Mouse (Mus musculus) liver, embryonic 11.5 days (tissue): ENCODE results near the gene Ina. TPM values are rescaled to one million over a fixed set of nuclear protein-coding genes. Genes with fewer than 3 reads are reported as not detected.

ENCODE experiments used
- ATAC-seq: fragments of 200-750 bp; cut with Nextera tagmentation; replicated peaks from 2 replicates; pipeline ENCODE4 v1.8.0; 2017; ENCODE audit warnings: moderate number of reproducible peaks, mild to moderate bottlenecking, moderate TSS enrichment, moderate library complexity; ENCODE audit not compliant: low FRiP score
- DNase-seq: peaks from one replicate; pipeline ENCODE4 v3.0.0-alpha.2; 2017; ENCODE audit warnings: low spot score
- H3K27ac ChIP-seq: fragments of 300-500 bp; sonication (generic); 2 replicates; pipeline ENCODE4 v1.5.1; 2014; ENCODE audit warnings: mild to moderate bottlenecking, low read depth, low read length, control low read depth
- H3K27me3 ChIP-seq: fragments of 300-500 bp; sonication (generic); replicated peaks from 2 replicates; pipeline ENCODE4 v1.6.1; 2014; ENCODE audit warnings: low read length, mixed read lengths; ENCODE audit not compliant: control insufficient read depth, insufficient read depth
- H3K36me3 ChIP-seq: fragments of 300-500 bp; sonication (generic); 2 replicates; pipeline ENCODE4 v1.6.1; 2014; ENCODE audit warnings: mild to moderate bottlenecking, low read length, moderate library complexity, mixed read lengths; ENCODE audit not compliant: control insufficient read depth, insufficient read depth
- H3K4me1 ChIP-seq: fragments of 300-500 bp; sonication (generic); replicated peaks from 2 replicates; pipeline ENCODE4 v1.6.1; 2014; ENCODE audit warnings: low read length, mixed read lengths; ENCODE audit not compliant: control insufficient read depth, insufficient read depth
- H3K4me2 ChIP-seq: fragments of 300-500 bp; sonication (generic); 2 replicates; pipeline ENCODE4 v1.6.1; 2014; ENCODE audit warnings: mild to moderate bottlenecking, control low read depth, moderate library complexity
- H3K4me3 ChIP-seq: fragments of 300-500 bp; sonication (generic); 2 replicates; pipeline ENCODE4 v1.5.1; 2014; ENCODE audit warnings: low read depth, low read length, control low read depth
- H3K9ac ChIP-seq: fragments of 300-500 bp; sonication (generic); 2 replicates; pipeline ENCODE4 v1.6.1; 2014; ENCODE audit warnings: low read depth, low read length, control low read depth
- H3K9me3 ChIP-seq: fragments of 300-500 bp; sonication (generic); 2 replicates; pipeline ENCODE4 v1.6.1; 2016; ENCODE audit warnings: low read length, inconsistent platforms, mixed read lengths; ENCODE audit not compliant: control insufficient read depth
- WGBS: fragments of 180-500 bp; shearing (Covaris S2); extraction: QIAGEN DNeasy Blood & Tissue Kit; methylation state at CpG from one replicate; pipeline ENCODE4 v1.1.7; 2014; 5-methylcytosine and 5-hydroxymethylcytosine counted together
- polyA plus RNA-seq: library from polyadenylated mRNA; unstranded; fragments of >200 nt; fragmentation: Nextera tagmentation; extraction: Ambion mirVana; gene quantifications from 2 replicates; pipeline ENCODE4 v1.2.1, GENCODE M21; 2014

The Ina gene
- polyA plus RNA-seq: 0.26 and 0.53 TPM in 2 replicates

GRCm38 (mm10) chr19:47014447-47015381 is at the start of gene Ina, which contains the start of gene Nt5c2:
TSS of gene Ina (plus strand) at chr19:47014698.
TSS of gene Nt5c2 (minus strand) at chr19:47015153.
- H3K27me3 ChIP-seq: peaks cover 85% of the 10 kb centered on the region
- no peak within 1 kb of the TSS for H3K9ac ChIP-seq
- H3K27ac ChIP-seq: no peak within 1 kb of the TSS
- no peak; the same call in 1 of the 2 replicates for ATAC-seq
- peak within 1 kb of the TSS; percentile 38 for H3K4me3 ChIP-seq
- WGBS: 1% methylated on average over 108 of the region's 124 CpGs
- H3K36me3 ChIP-seq: no peaks in the 10 kb centered on the region
- DNase-seq: peak; percentile 49
- H3K9me3 ChIP-seq: no peaks in the 10 kb centered on the region
- no peaks in the 10 kb centered on the region for H3K4me1 ChIP-seq
- H3K4me2 ChIP-seq: peak within 1 kb of the TSS; percentile 58

- DNase-seq (no peak), ATAC-seq (no peak)
- Histone ChIP-seq H3K9ac (no peak overlapping the region), H3K4me3 (no peak overlapping the region), H3K36me3 (no peaks in the 10 kb centered on the region), H3K9me3 (no peaks in the 10 kb centered on the region), H3K27ac (no peak overlapping the region), H3K27me3 (no peaks in the 10 kb centered on the region), H3K4me2 (no peak overlapping the region), H3K4me1 (peaks cover 19% of the 10 kb centered on the region)
These were observed 49.0 kb upstream of the Ina start for GRCm38 (mm10) chr19:46965496-46965895.

- Histone ChIP-seq H3K9me3 (no peaks in the 10 kb centered on the region), H3K27me3 (no peaks in the 10 kb centered on the region), H3K36me3 (no peaks in the 10 kb centered on the region), H3K4me1 (peaks cover 13% of the 10 kb centered on the region), H3K4me3 (no peak overlapping the region), H3K9ac (no peak overlapping the region), H3K4me2 (no peak overlapping the region), H3K27ac (no peak overlapping the region)
- WGBS: 92% methylated on average over 6 of the region's 6 CpGs
- DNase-seq (no peak), ATAC-seq (no peak)
These were observed 48.2 kb upstream of the Ina start for GRCm38 (mm10) chr19:46966330-46966729.

- H3K9ac ChIP-seq: no peak overlapping the region
- H3K4me1 ChIP-seq: peaks cover 16% of the 10 kb centered on the region
- 70% methylated on average over 4 of the region's 4 CpGs for WGBS
- no peaks in the 10 kb centered on the region for H3K9me3 ChIP-seq
- no peak overlapping the region for H3K27ac ChIP-seq
- ATAC-seq: 0 out of 2 replicates have a peak, but pooled peaks have one; percentile 35
- H3K27me3 ChIP-seq: no peaks in the 10 kb centered on the region
- no peaks in the 10 kb centered on the region for H3K36me3 ChIP-seq
- H3K4me2 ChIP-seq: no peak overlapping the region
- no peak overlapping the region for H3K4me3 ChIP-seq
- no peak for DNase-seq
These were observed 46.6 kb upstream of the Ina start for GRCm38 (mm10) chr19:46967861-46968260.

GRCm38 (mm10) chr19:46968833-46969232 is 45.7 kb upstream of the Ina start:
- Histone ChIP-seq H3K36me3 (no peaks in the 10 kb centered on the region), H3K4me2 (no peak overlapping the region), H3K27me3 (no peaks in the 10 kb centered on the region), H3K4me1 (peaks cover 16% of the 10 kb centered on the region), H3K9me3 (no peaks in the 10 kb centered on the region), H3K9ac (no peak overlapping the region), H3K4me3 (no peak overlapping the region), H3K27ac (no peak overlapping the region)
- no peak for DNase-seq
- no peak for ATAC-seq
- 70% methylated on average over 5 of the region's 5 CpGs for WGBS

- H3K9ac ChIP-seq: no peak overlapping the region
- no peak overlapping the region for H3K4me3 ChIP-seq
- DNase-seq (no peak), ATAC-seq (no peak)
- WGBS: 77% methylated on average over 22 of the region's 22 CpGs
- no peak overlapping the region for H3K4me2 ChIP-seq
- H3K27me3 ChIP-seq: no peaks in the 10 kb centered on the region
- no peaks in the 10 kb centered on the region for H3K9me3 ChIP-seq
- H3K36me3 ChIP-seq: no peaks in the 10 kb centered on the region
- peaks cover 14% of the 10 kb centered on the region for H3K4me1 ChIP-seq
- no peak overlapping the region for H3K27ac ChIP-seq
These were observed 45.1 kb upstream of the Ina start for GRCm38 (mm10) chr19:46969286-46969985.

- no peak for ATAC-seq
- H3K27me3 ChIP-seq: no peaks in the 10 kb centered on the region
- H3K36me3 ChIP-seq: no peaks in the 10 kb centered on the region
- H3K4me1 ChIP-seq: peaks cover 14% of the 10 kb centered on the region
- no peak overlapping the region for H3K4me3 ChIP-seq
- H3K9me3 ChIP-seq: no peaks in the 10 kb centered on the region
- no peak overlapping the region for H3K4me2 ChIP-seq
- peak overlapping the region; percentile 45 for H3K27ac ChIP-seq
- WGBS: 70% methylated on average over 13 of the region's 13 CpGs
- no peak overlapping the region for H3K9ac ChIP-seq
- DNase-seq: no peak
These were observed 44.3 kb upstream of the Ina start for GRCm38 (mm10) chr19:46970121-46970729.

- no peak overlapping the region for H3K4me3 ChIP-seq
- H3K36me3 ChIP-seq: no peaks in the 10 kb centered on the region
- H3K4me1 ChIP-seq: peaks cover 14% of the 10 kb centered on the region
- no peaks in the 10 kb centered on the region for H3K27me3 ChIP-seq
- no peaks in the 10 kb centered on the region for H3K9me3 ChIP-seq
- no peak for DNase-seq
- H3K9ac ChIP-seq: no peak overlapping the region
- WGBS: 71% methylated on average over 8 of the region's 8 CpGs
- H3K27ac ChIP-seq: peak overlapping the region; percentile 52
- H3K4me2 ChIP-seq: peak overlapping the region; percentile 14; the same call in 1 of the 2 replicates
- no peak for ATAC-seq
These were observed 43.3 kb upstream of the Ina start for GRCm38 (mm10) chr19:46971051-46971689.
